Mouse (Mus musculus) cerebellum, adult 11-12 months (tissue): Measurements from ENCODE around the gene Gria1.

Experiments
- DNase-seq: peaks from one replicate; pipeline ENCODE4 v3.0.0; 2022

Gene Gria1

GRCm38 (mm10) chr11:57306116-57306515 is 294.9 kb downstream of the Gria1 start:
- no peak for DNase-seq

DNA sequence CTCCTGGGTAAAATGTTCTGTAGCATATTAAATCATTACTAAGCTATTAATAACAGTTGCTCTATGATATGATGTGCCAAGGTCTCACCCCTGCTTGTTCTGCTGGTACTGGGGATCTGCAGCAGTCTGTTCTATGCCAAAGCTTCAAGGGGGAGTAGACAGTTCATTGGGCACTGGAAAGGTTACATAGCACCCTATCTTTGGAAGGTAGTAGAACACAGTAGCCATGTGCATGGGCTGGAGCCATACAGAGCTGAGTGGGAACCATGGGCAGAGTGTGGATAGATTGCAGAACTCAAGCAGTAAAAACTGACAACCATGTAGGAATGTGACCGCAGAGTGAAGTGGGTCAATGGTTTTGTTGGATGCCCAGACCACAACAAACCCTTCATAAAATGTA is 295.7 kb downstream of the Gria1 start:
- no peak for DNase-seq

DNA sequence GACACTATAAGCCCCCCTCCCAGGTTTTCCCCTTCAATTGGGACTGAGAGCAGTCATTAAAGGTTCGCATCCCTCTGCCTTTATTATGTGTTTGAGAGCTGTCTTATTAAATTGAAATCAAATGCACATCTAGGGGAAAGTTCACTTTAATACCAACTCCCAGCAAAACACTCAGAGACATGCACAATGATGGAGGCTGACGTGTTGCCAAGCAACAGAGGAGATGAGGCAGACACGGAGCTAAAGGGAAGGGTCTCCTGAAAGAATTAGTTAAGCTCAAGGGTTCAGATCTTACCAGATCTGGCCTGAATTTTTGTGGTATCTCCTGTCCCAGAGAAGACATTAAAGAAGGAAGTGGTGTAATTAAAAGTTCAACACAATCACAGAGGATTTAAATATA is 305.9 kb downstream of the Gria1 start:
- no peak for DNase-seq

GRCm38 (mm10) chr11:57317478-57317877 is 306.3 kb downstream of the Gria1 start:
- no peak for DNase-seq

- DNase-seq = no peak
Measured at GRCm38 (mm10) chr11:57319374-57319773, 308.2 kb downstream of the Gria1 start.

- DNase-seq = no peak
Measured at GRCm38 (mm10) chr11:57324099-57324498, 312.9 kb downstream of the Gria1 start.
